Mouse (Mus musculus) left cerebral cortex, postnatal 25 days (tissue): ENCODE data around the gene Bri3bp. TPM values are rescaled to one million over a fixed set of nuclear protein-coding genes. Genes with fewer than 3 reads are reported as not detected.

Source experiments
- DNase-seq, 2 experiments: peaks; one replicate each; pipeline ENCODE4 v3.0.0; 2022; ENCODE audit warnings: low spot score in 2 of 2, mixed read lengths in 1 of 2
- intact Hi-C: fragments of 180-260 bp; cut with DNase I; formaldehyde crosslinking; loops from one replicate; pipeline ENCODE4 v1.15.1; 2025
- microRNA-seq, 2 experiments: library from miRNA; unstranded; fragments of <30 nt; microRNA quantifications; one replicate each; pipeline ENCODE4 v1.2.0; 2022
- total RNA-seq, 2 experiments: library from RNA; stranded (reverse); gene quantifications; 2 replicates each; pipeline ENCODE4 v1.2.3; 2021

The Bri3bp gene
- total RNA-seq, 2 experiments from 2014 or later = 92.5 to 95.3 TPM

GRCm38 (mm10) chr5:125505968-125506367 lies 64.6 kb downstream of the Bri3bp start:
- intact Hi-C loops = no loop called here
- peak in 1 of 2 experiments; percentile 73 for DNase-seq

- intact Hi-C loops = no loop called here
- no peak for DNase-seq
Observed at GRCm38 (mm10) chr5:125507582-125507981, 66.2 kb downstream of the Bri3bp start.

GRCm38 (mm10) chr5:125508006-125508405 lies 66.6 kb downstream of the Bri3bp start:
- intact Hi-C loops = no loop called here

GRCm38 (mm10) chr5:125509541-125509940 lies 68.2 kb downstream of the Bri3bp start:
- no peak for DNase-seq
- intact Hi-C loops = no loop called here

More at GRCm38 (mm10) chr5:125508006-125508405, 66.6 kb downstream of the Bri3bp start:
- no peak for DNase-seq

Small RNA genes lying within 50 kb of the gene (microRNA-seq; reads per million reads assigned to microRNA genes)
- gene Gm27551 = 0 reads per million in 2 experiments

Other genes with a start within 250 kb of the Bri3bp start
- gene Scarb1, start 100.5 kb upstream of the Bri3bp start, total RNA-seq = 10 to 100 TPM; 24.6 to 28.9 TPM
- under 1 TPM in 1 of 2 experiments, not detected in 1; 0.46 TPM for gene Gm10382, start 52.2 kb upstream of the Bri3bp start, total RNA-seq
- 100 to 1,000 TPM; 810 to 811 TPM for gene Ubc, start 51.4 kb upstream of the Bri3bp start, total RNA-seq
- gene Dhx37, start 7.4 kb upstream of the Bri3bp start, total RNA-seq = 10 to 100 TPM; 11.4 to 15.2 TPM
- gene Aacs, start 34.2 kb downstream of the Bri3bp start, total RNA-seq = 10 to 100 TPM; 43.0 to 52.1 TPM
- gene Tmem132b, start 90.2 kb downstream of the Bri3bp start, total RNA-seq = 100 to 1,000 TPM; 125 to 141 TPM